Mouse (Mus musculus) heart, postnatal 36 days (tissue): ENCODE results near the gene Gdpd4. TPM values are rescaled to one million over a fixed set of nuclear protein-coding genes. Genes with fewer than 3 reads are reported as not detected.

Experiments
- DNase-seq, 2 experiments: peaks; one replicate each; pipeline ENCODE4 v3.0.0; 2021 to 2022
- intact Hi-C: fragments of 180-260 bp; cut with DNase I; formaldehyde crosslinking; loops from one replicate; pipeline ENCODE4 v1.15.1; 2025
- total RNA-seq, 2 experiments: library from RNA; stranded (reverse); gene quantifications; 2 replicates each; pipeline ENCODE4 v1.2.3; 2021

Gdpd4 gene
- total RNA-seq, 2 experiments from 2014 or later = not detected

GRCm38 (mm10) chr7:98084541-98085293 lies 165.0 kb downstream of the Gdpd4 start:
- intact Hi-C loops = loop anchor here (5.0 kb wide), 1 partner anchor 337 kb away; no protein-coding TSS in a partner anchor
- peak in 1 of 2 experiments; percentile 32 for DNase-seq

- intact Hi-C loops = loop anchor here (5.0 kb wide), 1 partner anchor 338 kb away; no protein-coding TSS in a partner anchor
- no peak for DNase-seq
Measured at GRCm38 (mm10) chr7:98085314-98085713, 165.6 kb downstream of the Gdpd4 start.

GRCm38 (mm10) chr7:98086346-98086745 lies 166.6 kb downstream of the Gdpd4 start:
- no peak for DNase-seq
- intact Hi-C loops = loop anchor here (1.0 to 5.0 kb wide), 2 partner anchors 15 to 339 kb away; no protein-coding TSS in a partner anchor

GRCm38 (mm10) chr7:98095852-98096251 lies 176.1 kb downstream of the Gdpd4 start:
- no peak for DNase-seq
- intact Hi-C loops = no loop called here

GRCm38 (mm10) chr7:98097557-98097956 lies 177.8 kb downstream of the Gdpd4 start:
- intact Hi-C loops = no loop called here
- DNase-seq = no peak

Other genes with a start within 250 kb of the Gdpd4 start
- gene Clns1a, start 223.3 kb upstream of the Gdpd4 start, total RNA-seq = 10 to 100 TPM; 23.1 to 28.8 TPM
- gene Aqp11, start 181.7 kb upstream of the Gdpd4 start, total RNA-seq = 1 to 10 TPM; 1.2 to 3.3 TPM
- gene Pak1, start 131.4 kb upstream of the Gdpd4 start, total RNA-seq = 1 to 10 TPM in 1 of 2 experiments, under 1 TPM in 1; 0.61 to 2.0 TPM
- gene Myo7a, start 199.6 kb downstream of the Gdpd4 start, total RNA-seq = 1 to 10 TPM; 5.3 to 5.8 TPM
- under 1 TPM in 1 of 2 experiments, not detected in 1; 0.11 TPM for gene Omp, start 225.5 kb downstream of the Gdpd4 start, total RNA-seq